Mouse (Mus musculus) liver (tissue): ENCODE measurements around the gene Rreb1.

Source experiments
- DNase-seq: peaks from one replicate; pipeline ENCODE4 v3.0.0-alpha.2; 2020; ENCODE audit warnings: mixed read lengths

Gene Rreb1

GRCm38 (mm10) chr13:37952981-37953380 lies 174.8 kb downstream of the Rreb1 start:
- DNase-seq, result no peak

GRCm38 (mm10) chr13:37954318-37954717 lies 176.1 kb downstream of the Rreb1 start:
- DNase-seq, result no peak

GRCm38 (mm10) chr13:37958498-37959238 lies 180.5 kb downstream of the Rreb1 start:
- peak; percentile 46 for DNase-seq

GRCm38 (mm10) chr13:37959239-37959907 lies 181.2 kb downstream of the Rreb1 start:
- no peak for DNase-seq

- no peak for DNase-seq
These were observed 181.7 kb downstream of the Rreb1 start for GRCm38 (mm10) chr13:37959936-37960335.

- no peak for DNase-seq
These were observed 184.3 kb downstream of the Rreb1 start for GRCm38 (mm10) chr13:37962541-37962940.

GRCm38 (mm10) chr13:37963354-37964007 lies 185.3 kb downstream of the Rreb1 start:
- peak; percentile 86 for DNase-seq

- DNase-seq, result peak; percentile 44
These were observed 186.2 kb downstream of the Rreb1 start for GRCm38 (mm10) chr13:37964128-37965087.

GRCm38 (mm10) chr13:37965126-37965914 lies 187.1 kb downstream of the Rreb1 start:
- peak; percentile 93 for DNase-seq

GRCm38 (mm10) chr13:37966256-37967051 lies 188.3 kb downstream of the Rreb1 start:
- no peak for DNase-seq

- DNase-seq, result no peak
These were observed 188.8 kb downstream of the Rreb1 start for GRCm38 (mm10) chr13:37967052-37967437.

- no peak for DNase-seq
These were observed 189.4 kb downstream of the Rreb1 start for GRCm38 (mm10) chr13:37967565-37967964.

- peak; percentile 86 for DNase-seq
These were observed 191.1 kb downstream of the Rreb1 start for GRCm38 (mm10) chr13:37969337-37969736.

GRCm38 (mm10) chr13:37969988-37970387 lies 191.8 kb downstream of the Rreb1 start:
- DNase-seq, result no peak

GRCm38 (mm10) chr13:37970887-37971530 lies 192.8 kb downstream of the Rreb1 start:
- DNase-seq, result no peak

- DNase-seq, result no peak
These were observed 195.8 kb downstream of the Rreb1 start for GRCm38 (mm10) chr13:37974036-37974435.

- DNase-seq, result no peak
These were observed 196.5 kb downstream of the Rreb1 start for GRCm38 (mm10) chr13:37974731-37975130.

GRCm38 (mm10) chr13:37979506-37979905 lies 201.3 kb downstream of the Rreb1 start:
- DNase-seq, result no peak

- DNase-seq, result no peak
These were observed 202.1 kb downstream of the Rreb1 start for GRCm38 (mm10) chr13:37980346-37980745.

- DNase-seq, result no peak
These were observed 202.9 kb downstream of the Rreb1 start for GRCm38 (mm10) chr13:37981063-37981462.
